Mouse (Mus musculus) right cerebral cortex, adult 2 months (tissue): ENCODE data around the gene Olfr668.
"Not testable (repeated sequence)": the region's sequence is repeated elsewhere in the genome, so short reads cannot be mapped to it uniquely, and the experiment has no call there.

Experiments used
- DNase-seq, 2 experiments: peaks; one replicate each; pipeline ENCODE4 v3.0.0; 2021 to 2022; ENCODE audit warnings: low spot score in 2 of 2

Gene Olfr668

DNA sequence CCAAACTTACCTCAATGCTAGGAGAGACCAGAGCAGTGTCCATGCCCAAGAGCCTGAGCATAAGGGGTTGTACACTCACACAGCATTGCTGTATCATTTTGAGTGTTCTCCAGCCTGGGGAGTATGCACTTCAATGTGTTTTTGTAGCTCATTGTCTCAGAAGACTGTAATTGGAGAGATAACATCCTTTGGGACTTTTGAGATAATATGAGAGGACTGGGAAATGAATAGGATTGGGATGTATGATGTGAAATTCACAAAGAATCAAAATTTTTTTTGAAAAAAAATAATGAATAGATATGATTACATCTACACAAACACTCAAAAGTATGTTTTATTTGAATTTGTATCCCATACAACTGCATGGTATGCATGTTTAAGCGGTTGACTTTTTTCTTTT, at the start of gene Olfr668:
Olfr668 (minus strand) TSS at position 101 of the 400 bp plus-strand sequence.
- DNase-seq = no peak

DNA sequence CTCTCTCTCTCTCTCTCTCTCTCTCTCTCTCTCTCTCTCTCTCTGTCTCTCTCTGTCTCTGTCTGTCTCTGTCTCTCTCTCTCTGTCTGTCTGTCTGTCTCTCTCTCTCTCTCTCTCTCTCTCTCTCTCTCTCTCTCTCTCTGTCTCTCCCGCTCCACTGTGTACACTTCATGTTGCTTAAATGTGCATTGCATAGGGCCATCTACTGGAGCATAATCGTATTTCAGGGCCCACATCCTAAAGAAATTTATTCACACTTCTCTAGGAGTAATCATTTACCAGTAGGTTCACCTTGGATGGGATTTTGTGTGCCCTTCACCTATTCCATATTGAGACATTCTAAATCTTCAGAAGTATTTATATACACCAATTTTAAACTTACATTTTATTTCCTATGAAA, 44.6 kb upstream of the Olfr668 start:
- DNase-seq = not testable (repeated sequence)

- DNase-seq = no peak
These were observed 34.7 kb upstream of the Olfr668 start, which contains the start of gene Olfr670 for GRCm38 (mm10) chr7:104962520-104962919. TSS of gene Olfr670 (minus strand) at chr7:104962620.

- not testable (repeated sequence) for DNase-seq
These were observed 22.4 kb upstream of the Olfr668 start for GRCm38 (mm10) chr7:104950234-104950633.

GRCm38 (mm10) chr7:104933940-104934339, 6.1 kb upstream of the Olfr668 start, which contains the start of gene Olfr669:
TSS of gene Olfr669 (plus strand) at chr7:104934240.
- no peak for DNase-seq

- no peak for DNase-seq
These were observed 6.5 kb downstream of the Olfr668 start, which contains the start of gene Olfr667 for GRCm38 (mm10) chr7:104921382-104921781. TSS of gene Olfr667 (minus strand) at chr7:104921482.

DNA sequence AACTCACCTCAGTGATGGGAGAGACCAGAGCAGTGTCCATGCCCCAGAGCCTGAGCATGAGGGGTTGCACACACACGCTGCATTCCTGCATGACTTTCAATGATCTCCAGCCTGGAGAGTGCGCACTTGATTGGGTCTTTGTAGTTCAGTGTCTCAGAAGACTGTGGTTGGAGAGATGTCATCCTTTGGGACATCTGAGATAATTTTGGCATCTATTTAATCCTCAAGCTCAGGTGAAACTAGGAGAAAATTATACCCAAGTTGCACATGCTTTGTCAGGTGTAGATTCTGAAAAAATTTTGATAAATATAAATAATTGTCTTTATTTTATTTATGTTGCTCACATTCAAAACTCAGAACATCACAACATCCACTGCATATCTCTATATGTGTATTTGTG, 32.0 kb downstream of the Olfr668 start, which contains the start of gene Olfr666:
Olfr666 (minus strand) TSS at position 101 of the 400 bp plus-strand sequence.
- no peak for DNase-seq

DNA sequence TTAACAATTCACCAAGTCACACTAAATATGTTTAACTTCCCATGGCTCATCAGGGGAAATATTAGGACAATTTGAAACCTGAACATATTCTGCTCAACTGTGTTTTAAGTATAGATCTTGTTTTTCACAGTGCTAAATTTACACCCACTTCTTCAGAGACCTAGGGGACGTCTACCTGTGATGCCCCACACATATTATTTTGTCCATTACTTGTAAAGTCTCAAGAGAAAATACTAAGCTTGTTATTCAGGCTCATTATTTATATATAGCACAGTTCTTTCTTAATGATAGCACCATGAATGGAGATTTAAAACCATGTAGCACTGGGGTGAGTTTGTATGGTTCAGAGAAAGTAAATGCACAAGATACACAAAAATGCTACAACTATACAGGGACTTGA, 50.1 kb downstream of the Olfr668 start, which contains the start of gene Olfr665:
Olfr665 (plus strand) TSS at position 301 of the 400 bp plus-strand sequence.
- DNase-seq = no peak
